Mouse (Mus musculus) cortical plate, adult 2 months (tissue): ENCODE results near the gene Fmnl1.
"Not testable (repeated sequence)": the region's sequence is repeated elsewhere in the genome, so short reads cannot be mapped to it uniquely, and the experiment has no call there.

Experiments
- CTCF ChIP-seq: fragments of 200-500 bp; IDR thresholded peaks from 2 replicates; pipeline ENCODE4 v1.5.1; 2011; ENCODE audit warnings: mild to moderate bottlenecking, control low read depth, low read length; ENCODE audit not compliant: insufficient read depth; ENCODE audit errors: extremely low read depth
- POLR2A ChIP-seq: fragments of 200-500 bp; IDR thresholded peaks from 2 replicates; pipeline ENCODE4 v1.6.1; 2011; ENCODE audit warnings: mild to moderate bottlenecking, low read length, control low read depth; ENCODE audit not compliant: insufficient read depth; ENCODE audit errors: extremely low read depth

DNA sequence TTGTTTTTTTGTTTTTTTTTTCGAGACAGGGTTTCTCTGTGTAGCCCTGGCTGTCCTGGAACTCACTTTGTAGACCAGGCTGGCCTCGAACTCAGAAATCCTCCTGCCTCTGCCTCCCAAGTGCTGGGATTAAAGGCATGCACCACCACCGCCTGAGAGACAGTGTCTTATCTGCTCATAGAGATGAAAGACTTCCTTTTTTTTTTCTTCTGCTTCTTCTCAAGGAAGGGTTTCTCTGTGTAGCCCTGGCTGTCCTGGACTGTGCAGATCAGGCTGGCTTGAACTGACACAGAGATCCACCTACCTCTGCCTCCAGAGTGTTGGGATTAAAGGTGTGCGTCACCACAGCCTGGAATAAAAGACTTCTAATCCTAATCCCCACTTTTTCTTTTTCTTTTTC is 51.8 kb downstream of the Fmnl1 start:
- TF ChIP-seq CTCF, POLR2A: not testable (repeated sequence)
